Mouse (Mus musculus) thymus, adult 2 months (tissue): ENCODE results near the gene Lrch2.

ENCODE experiments used
- CTCF ChIP-seq: fragments of 200-500 bp; IDR thresholded peaks from 2 replicates; pipeline ENCODE4 v1.5.1; 2012; ENCODE audit warnings: mild to moderate bottlenecking, control low read depth, low read length, moderate library complexity, borderline replicate concordance; ENCODE audit not compliant: control insufficient read depth, poor library complexity, insufficient read depth; ENCODE audit errors: extremely low read depth
- POLR2A ChIP-seq: fragments of 200-500 bp; IDR thresholded peaks from 2 replicates; pipeline ENCODE4 v1.6.1; 2012; ENCODE audit warnings: mild to moderate bottlenecking, low read length, control low read depth, moderate library complexity; ENCODE audit not compliant: control insufficient read depth, poor library complexity, insufficient read depth; ENCODE audit errors: extremely low read depth

GRCm38 (mm10) chrX:147429753-147430152 lies 124.1 kb downstream of the Lrch2 start:
- TF ChIP-seq CTCF: no peak
- TF ChIP-seq POLR2A: no peak
